Mouse (Mus musculus) embryonic facial prominence, embryonic 11.5 days (tissue): ENCODE data around the gene Etfbkmt. TPM values are rescaled to one million over a fixed set of nuclear protein-coding genes. Genes with fewer than 3 reads are reported as not detected.
A peak's percentile ranks its signal among the peaks of the same experiment; 100 is the strongest.

ENCODE experiments used
- ATAC-seq: fragments of 200-750 bp; cut with Nextera tagmentation; replicated peaks from 2 replicates; pipeline ENCODE4 v1.8.0; 2017; ENCODE audit warnings: low read depth; ENCODE audit not compliant: insufficient number of reproducible peaks, low FRiP score, low TSS enrichment
- DNase-seq: peaks from one replicate; pipeline ENCODE4 v3.0.0-alpha.2; 2015; ENCODE audit warnings: low spot score
- H3K27ac ChIP-seq: fragments of 300-500 bp; sonication (generic); replicated peaks from 2 replicates; pipeline ENCODE4 v1.5.1; 2014; ENCODE audit warnings: mild to moderate bottlenecking, low read depth, low read length, control low read depth
- H3K27me3 ChIP-seq: fragments of 300-500 bp; sonication (generic); 2 replicates; pipeline ENCODE4 v1.6.1; 2014; ENCODE audit warnings: mild to moderate bottlenecking, low read length, moderate library complexity, mixed read lengths; ENCODE audit not compliant: control insufficient read depth, insufficient read depth
- H3K36me3 ChIP-seq: fragments of 300-500 bp; sonication (generic); replicated peaks from 2 replicates; pipeline ENCODE4 v1.6.1; 2014; ENCODE audit warnings: low read depth, mild to moderate bottlenecking, low read length, moderate library complexity, mixed read lengths; ENCODE audit not compliant: control insufficient read depth, insufficient read depth
- H3K4me1 ChIP-seq: fragments of 300-500 bp; sonication (generic); 2 replicates; pipeline ENCODE4 v1.6.1; 2014; ENCODE audit warnings: low read length, mixed read lengths; ENCODE audit not compliant: control insufficient read depth, insufficient read depth
- H3K4me2 ChIP-seq: fragments of 300-500 bp; sonication (generic); 2 replicates; pipeline ENCODE4 v1.6.1; 2014; ENCODE audit warnings: low read depth, mild to moderate bottlenecking, control low read depth, low read length, moderate library complexity
- H3K4me3 ChIP-seq: fragments of 300-500 bp; sonication (generic); 2 replicates; pipeline ENCODE4 v1.5.1; 2014; ENCODE audit warnings: low read depth, low read length, control low read depth
- H3K9ac ChIP-seq: fragments of 300-500 bp; sonication (generic); replicated peaks from 2 replicates; pipeline ENCODE4 v1.6.1; 2014; ENCODE audit warnings: mild to moderate bottlenecking, control low read depth, low read length
- H3K9me3 ChIP-seq: fragments of 300-500 bp; sonication (generic); replicated peaks from 2 replicates; pipeline ENCODE4 v1.6.1; 2016; ENCODE audit warnings: mild to moderate bottlenecking, low read length, inconsistent platforms, mixed read lengths; ENCODE audit not compliant: control insufficient read depth
- WGBS: fragments of 180-500 bp; shearing (Covaris S2); extraction: QIAGEN DNeasy Blood & Tissue Kit; methylation state at CpG from one replicate; pipeline ENCODE4 v1.1.7; 2014; 5-methylcytosine and 5-hydroxymethylcytosine counted together
- polyA plus RNA-seq: library from polyadenylated mRNA; unstranded; fragments of >200 nt; fragmentation: Nextera tagmentation; extraction: Ambion mirVana; gene quantifications from 2 replicates; pipeline ENCODE4 v1.2.1, GENCODE M21; 2014

The Etfbkmt gene
- polyA plus RNA-seq, 1 experiment from 2014 or later, result 11.4 TPM

- DNase-seq, result peak; percentile 68
- Histone ChIP-seq H3K9ac (peak overlapping the region; percentile 91), H3K4me3 (peak overlapping the region; percentile 85), H3K36me3 (no peaks in the 10 kb centered on the region), H3K9me3 (no peaks in the 10 kb centered on the region), H3K4me1 (no peaks in the 10 kb centered on the region), H3K27ac (peak overlapping the region; percentile 86), H3K27me3 (no peaks in the 10 kb centered on the region), H3K4me2 (peak overlapping the region; percentile 79)
- WGBS, result 2% methylated on average over 51 of the region's 52 CpGs
- peak; percentile 63 for ATAC-seq
These were observed 39.2 kb upstream of the Etfbkmt start for GRCm38 (mm10) chr6:149100174-149101075.

- peak; percentile 90 for ATAC-seq
- under 1% methylated on average over 124 of the region's 124 CpGs for WGBS
- no peaks in the 10 kb centered on the region for H3K27me3 ChIP-seq
These were observed 38.3 kb upstream of the Etfbkmt start, which contains the start of gene Dennd5b for GRCm38 (mm10) chr6:149101076-149101942. Dennd5b (minus strand) TSS chr6:149101680.

GRCm38 (mm10) chr6:149101943-149102243 is 37.8 kb upstream of the Etfbkmt start:
- H3K27ac ChIP-seq, result peak overlapping the region; percentile 86; the same call in 1 of the 2 replicates
- H3K4me1 ChIP-seq, result no peaks in the 10 kb centered on the region
- DNase-seq, result no peak
- 14% methylated on average over 7 of the region's 7 CpGs for WGBS
- peak overlapping the region; percentile 85 for H3K4me3 ChIP-seq
- no peaks in the 10 kb centered on the region for H3K9me3 ChIP-seq
- H3K36me3 ChIP-seq, result no peaks in the 10 kb centered on the region
- peak overlapping the region; percentile 79 for H3K4me2 ChIP-seq
- no peaks in the 10 kb centered on the region for H3K27me3 ChIP-seq
- peak overlapping the region; percentile 91 for H3K9ac ChIP-seq
- peak; percentile 8; the same call in 1 of the 2 replicates for ATAC-seq

More at GRCm38 (mm10) chr6:149101076-149101942, 38.3 kb upstream of the Etfbkmt start, which contains the start of gene Dennd5b:
- Histone ChIP-seq H3K36me3 (no peaks in the 10 kb centered on the region), H3K9me3 (no peaks in the 10 kb centered on the region), H3K4me1 (no peaks in the 10 kb centered on the region), H3K27ac (peak within 1 kb of the TSS; percentile 86), H3K4me2 (peak within 1 kb of the TSS; percentile 79), H3K4me3 (peak within 1 kb of the TSS; percentile 85), H3K9ac (peak within 1 kb of the TSS; percentile 91)
- DNase-seq, result peak; percentile 81

GRCm38 (mm10) chr6:149103451-149103850 is 36.2 kb upstream of the Etfbkmt start:
- no peak overlapping the region for H3K4me2 ChIP-seq
- no peak overlapping the region for H3K9ac ChIP-seq
- H3K27me3 ChIP-seq, result no peaks in the 10 kb centered on the region
- DNase-seq, result no peak
- WGBS, result 90% methylated on average over 1 of the region's 1 CpGs
- no peak for ATAC-seq
- no peaks in the 10 kb centered on the region for H3K36me3 ChIP-seq
- H3K4me3 ChIP-seq, result no peak overlapping the region
- H3K4me1 ChIP-seq, result no peaks in the 10 kb centered on the region
- no peaks in the 10 kb centered on the region for H3K9me3 ChIP-seq
- H3K27ac ChIP-seq, result no peak overlapping the region

- 68% methylated on average over 3 of the region's 3 CpGs for WGBS
These were observed 32.0 kb upstream of the Etfbkmt start for GRCm38 (mm10) chr6:149107615-149108014.

GRCm38 (mm10) chr6:149108909-149109308 is 30.7 kb upstream of the Etfbkmt start:
- WGBS, result 81% methylated on average over 2 of the region's 2 CpGs

More at GRCm38 (mm10) chr6:149107615-149108014, 32.0 kb upstream of the Etfbkmt start:
- Histone ChIP-seq H3K36me3 (no peaks in the 10 kb centered on the region), H3K27ac (no peak overlapping the region), H3K9ac (no peak overlapping the region), H3K4me2 (no peak overlapping the region), H3K4me3 (no peak overlapping the region), H3K4me1 (no peaks in the 10 kb centered on the region), H3K27me3 (no peaks in the 10 kb centered on the region), H3K9me3 (no peaks in the 10 kb centered on the region)
- ATAC-seq, result no peak
- DNase-seq, result no peak

GRCm38 (mm10) chr6:149116992-149117391 is 22.7 kb upstream of the Etfbkmt start:
- no peak overlapping the region for H3K4me2 ChIP-seq
- no peak for DNase-seq
- no peak overlapping the region for H3K27ac ChIP-seq
- H3K4me3 ChIP-seq, result no peak overlapping the region
- H3K9me3 ChIP-seq, result no peaks in the 10 kb centered on the region
- no peak overlapping the region for H3K9ac ChIP-seq
- ATAC-seq, result no peak
- H3K27me3 ChIP-seq, result no peaks in the 10 kb centered on the region
- no peaks in the 10 kb centered on the region for H3K4me1 ChIP-seq
- H3K36me3 ChIP-seq, result no peaks in the 10 kb centered on the region

More at GRCm38 (mm10) chr6:149108909-149109308, 30.7 kb upstream of the Etfbkmt start:
- H3K4me1 ChIP-seq, result no peaks in the 10 kb centered on the region
- H3K4me3 ChIP-seq, result no peak overlapping the region
- no peak overlapping the region for H3K4me2 ChIP-seq
- H3K27me3 ChIP-seq, result no peaks in the 10 kb centered on the region
- no peaks in the 10 kb centered on the region for H3K9me3 ChIP-seq
- H3K27ac ChIP-seq, result no peak overlapping the region
- no peaks in the 10 kb centered on the region for H3K36me3 ChIP-seq
- no peak for DNase-seq
- ATAC-seq, result no peak
- no peak overlapping the region for H3K9ac ChIP-seq
